Mouse (Mus musculus) mesoderm, embryonic 11.5 days (tissue): ENCODE measurements at regions not wholly inside any gene's neighbourhood (a gene's known extent, or its start where the extent isn't known, plus 50 kb on each side); places are given as distances from the start of the nearest gene placed in this dataset.

Source experiments
- DNase-seq: peaks from one replicate; pipeline ENCODE4 v3.0.0-alpha.2; 2012; ENCODE audit warnings: low read depth, low spot score

GRCm38 (mm10) chr3:145705317-145705716, 53.2 kb upstream of the Ddah1 start:
- no peak for DNase-seq

DNA sequence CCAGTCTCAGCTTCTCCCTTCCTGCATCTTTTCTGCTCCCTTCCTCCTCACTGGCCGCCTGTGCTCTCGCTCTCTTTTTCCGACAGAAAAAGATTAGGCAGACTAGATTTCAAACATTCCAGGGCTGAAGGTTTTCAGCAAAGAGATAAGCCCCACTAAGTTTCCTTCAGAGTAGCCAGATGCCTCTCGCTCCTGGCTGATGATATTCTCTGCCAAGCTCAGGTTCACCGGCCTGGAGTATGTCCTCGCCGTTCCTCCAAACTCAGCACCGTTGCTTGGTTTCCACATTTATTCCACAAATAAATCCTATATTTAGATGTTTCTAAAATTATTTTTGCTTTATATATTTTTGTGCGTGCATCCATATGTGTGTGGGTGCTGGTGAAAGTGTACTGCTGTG, 54.3 kb upstream of the Ccn1 start:
- DNase-seq = no peak

- DNase-seq = peak; percentile 71
These were observed 53.7 kb upstream of the Ccn1 start for GRCm38 (mm10) chr3:145703411-145703924.

- peak; percentile 58 for DNase-seq
These were observed 53.0 kb upstream of the Ccn1 start for GRCm38 (mm10) chr3:145702739-145703138.

DNA sequence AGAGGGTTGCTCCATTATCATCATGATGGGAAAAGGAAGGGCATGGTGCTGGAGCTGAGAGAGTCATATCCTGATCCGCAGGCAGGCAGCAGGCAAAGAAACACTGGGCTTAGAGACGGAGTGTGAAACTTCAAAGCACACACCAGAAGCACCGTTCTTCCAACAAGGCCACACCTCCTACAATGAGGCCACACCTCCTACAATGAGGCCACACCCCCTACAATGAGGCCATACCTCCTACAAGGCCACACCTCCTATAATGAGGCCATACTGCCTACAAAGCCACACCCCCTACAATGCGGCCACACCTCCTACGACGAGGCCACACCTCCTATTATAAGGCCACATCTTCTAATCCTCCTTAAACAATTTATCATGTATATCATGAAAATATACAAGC, 52.2 kb upstream of the Ccn1 start:
- DNase-seq = no peak
